Mouse (Mus musculus): ENCODE data around the gene Plp2.
"Not testable (repeated sequence)": the region's sequence is repeated elsewhere in the genome, so short reads cannot be mapped to it uniquely, and the experiment has no call there.

Plp2 gene

GRCm38 (mm10) chrX:7670921-7671623, at the start of gene Plp2:
Gene Plp2, minus strand, starts transcription at chrX:7671390.
- no peak for DNase-seq (ENCODE audit: low read depth, low spot score)

- DNase-seq (ENCODE audit: low read depth, low spot score), result not testable (repeated sequence)
Measured at GRCm38 (mm10) chrX:7716058-7716457, 44.9 kb upstream of the Plp2 start.

- not testable (repeated sequence) for DNase-seq (ENCODE audit: low read depth, low spot score)
Measured at GRCm38 (mm10) chrX:7714135-7714899, 43.1 kb upstream of the Plp2 start, which contains the start of gene Wdr45. Gene Wdr45, plus strand, starts transcription at chrX:7714333.

GRCm38 (mm10) chrX:7713764-7714134, 42.6 kb upstream of the Plp2 start:
- DNase-seq (ENCODE audit: low read depth, low spot score), result not testable (repeated sequence)

GRCm38 (mm10) chrX:7696954-7697381, 25.8 kb upstream of the Plp2 start, which contains the start of gene Gpkow:
Gene Gpkow, plus strand, starts transcription at chrX:7697131.
- DNase-seq (ENCODE audit: low read depth, low spot score), result peak; percentile 65

GRCm38 (mm10) chrX:7696520-7696919, 25.3 kb upstream of the Plp2 start:
- no peak for DNase-seq (ENCODE audit: low read depth, low spot score)

GRCm38 (mm10) chrX:7692862-7693261, 21.7 kb upstream of the Plp2 start:
- DNase-seq (ENCODE audit: low read depth, low spot score), result no peak

- DNase-seq (ENCODE audit: low read depth, low spot score), result no peak
Measured at GRCm38 (mm10) chrX:7690486-7690885, 19.3 kb upstream of the Plp2 start.

- DNase-seq (ENCODE audit: low read depth, low spot score), result no peak
Measured at GRCm38 (mm10) chrX:7688321-7688720, 17.1 kb upstream of the Plp2 start.

- DNase-seq (ENCODE audit: low read depth, low spot score), result no peak
Measured at GRCm38 (mm10) chrX:7680864-7681263, 9.7 kb upstream of the Plp2 start, which contains the start of gene Magix. Gene Magix, minus strand, starts transcription at chrX:7681251.

GRCm38 (mm10) chrX:7680057-7680412, 8.8 kb upstream of the Plp2 start:
- no peak for DNase-seq (ENCODE audit: low read depth, low spot score)

- no peak for DNase-seq (ENCODE audit: low read depth, low spot score)
Measured at GRCm38 (mm10) chrX:7679405-7680056, 8.3 kb upstream of the Plp2 start.

GRCm38 (mm10) chrX:7678986-7679385, 7.8 kb upstream of the Plp2 start:
- DNase-seq (ENCODE audit: low read depth, low spot score), result no peak

- no peak for DNase-seq (ENCODE audit: low read depth, low spot score)
Measured at GRCm38 (mm10) chrX:7675001-7675380, 3.8 kb upstream of the Plp2 start.

GRCm38 (mm10) chrX:7674284-7675000, 3.3 kb upstream of the Plp2 start:
- no peak for DNase-seq (ENCODE audit: low read depth, low spot score)

GRCm38 (mm10) chrX:7673578-7674281, 2.5 kb upstream of the Plp2 start:
- DNase-seq (ENCODE audit: low read depth, low spot score), result no peak

GRCm38 (mm10) chrX:7672739-7673138, 1.5 kb upstream of the Plp2 start:
- DNase-seq (ENCODE audit: low read depth, low spot score), result no peak

- no peak for DNase-seq (ENCODE audit: low read depth, low spot score)
Measured at GRCm38 (mm10) chrX:7670390-7670881, 754 bp downstream of the Plp2 start.

- DNase-seq (ENCODE audit: low read depth, low spot score), result no peak
Measured at GRCm38 (mm10) chrX:7665739-7666502, 5.3 kb downstream of the Plp2 start.

- no peak for DNase-seq (ENCODE audit: low read depth, low spot score)
Measured at GRCm38 (mm10) chrX:7664791-7665190, 6.4 kb downstream of the Plp2 start.

All from WW6 (cell line).